Mouse (Mus musculus): Measurements from ENCODE around the gene Bpifb4.

Gene Bpifb4

GRCm38 (mm10) chr2:153937843-153938242, at the start of gene Bpifb4:
Gene Bpifb4 (plus strand): TSS chr2:153938212.
- DNase-seq (ENCODE audit: low spot score) = no peak

DNA sequence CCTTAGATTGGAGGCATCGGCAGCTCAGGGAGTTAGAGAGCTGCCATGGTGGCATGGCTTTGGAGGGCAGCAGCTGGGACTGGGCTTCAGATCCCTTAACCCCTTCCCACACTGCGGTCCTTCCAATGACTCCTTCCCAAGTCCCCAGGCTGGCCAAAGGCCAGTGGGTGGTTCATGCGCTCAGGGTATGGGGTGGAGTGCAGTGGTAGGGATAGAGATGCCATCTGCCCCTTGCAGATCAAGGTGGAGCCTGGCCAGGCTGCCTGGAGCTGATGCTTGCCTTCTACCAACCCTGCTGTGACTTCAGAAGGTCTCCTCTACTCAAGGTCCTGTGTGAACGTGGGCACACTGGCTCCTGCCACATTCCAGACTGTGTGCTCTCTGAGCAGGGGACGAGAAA, 38.9 kb upstream of the Bpifb4 start:
- DNase-seq (ENCODE audit: low spot score) = no peak

DNA sequence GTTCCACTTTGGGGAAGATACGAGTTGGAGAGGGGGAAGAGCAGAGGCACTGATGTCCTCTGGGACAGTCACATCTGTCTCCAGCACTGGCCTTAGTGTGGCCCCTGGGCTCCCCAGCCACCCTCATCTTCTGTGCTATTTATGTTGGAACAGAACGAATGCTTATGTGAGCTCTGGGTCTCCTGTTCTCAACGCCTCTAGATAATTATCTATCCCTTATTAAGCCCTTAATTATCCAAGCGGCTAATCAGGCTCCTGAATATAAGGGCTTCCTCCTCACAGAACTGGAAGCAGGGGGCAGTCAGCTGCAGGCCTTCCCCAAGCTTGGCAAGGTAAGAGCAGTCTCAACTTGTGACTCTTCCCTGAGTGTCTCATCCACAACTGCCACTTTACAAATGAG, 37.9 kb upstream of the Bpifb4 start, which contains the start of gene Bpifb6:
Bpifb6 (plus strand) TSS at position 301 of the 400 bp plus-strand sequence.
- DNase-seq (ENCODE audit: low spot score) = no peak

GRCm38 (mm10) chr2:153902726-153903125, 35.3 kb upstream of the Bpifb4 start:
- DNase-seq (ENCODE audit: low spot score) = no peak

- no peak for DNase-seq (ENCODE audit: low spot score)
Observed at GRCm38 (mm10) chr2:153906626-153907025, 31.4 kb upstream of the Bpifb4 start.

- DNase-seq (ENCODE audit: low spot score) = peak; percentile 16
Observed at GRCm38 (mm10) chr2:153914151-153914550, 23.9 kb upstream of the Bpifb4 start.

DNA sequence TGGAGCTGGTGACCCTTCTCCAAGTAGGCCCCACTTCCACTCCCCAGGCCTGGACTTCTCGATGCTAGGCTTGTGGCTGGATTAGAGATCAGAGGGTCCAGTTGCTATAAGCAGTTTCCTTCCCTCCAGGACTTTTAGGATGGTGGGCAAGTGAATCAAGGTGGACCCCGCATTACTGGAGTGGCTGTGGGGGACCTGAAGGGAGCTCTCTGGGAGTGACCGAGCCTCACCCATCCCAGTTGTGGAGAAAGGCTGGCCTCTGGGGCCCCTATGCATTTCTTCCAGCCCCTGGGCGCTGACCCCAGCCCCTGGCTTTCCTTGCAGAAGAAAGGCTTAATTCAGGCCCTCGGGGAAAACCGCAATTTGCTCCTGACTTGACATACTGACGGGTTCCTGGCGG, 20.1 kb upstream of the Bpifb4 start, which contains the start of gene Bpifb3:
Bpifb3 (plus strand) TSS at position 301 of the 400 bp plus-strand sequence.
- no peak for DNase-seq (ENCODE audit: low spot score)

- no peak for DNase-seq (ENCODE audit: low spot score)
Observed at GRCm38 (mm10) chr2:153921246-153921645, 16.8 kb upstream of the Bpifb4 start.

GRCm38 (mm10) chr2:153929871-153930413, 8.1 kb upstream of the Bpifb4 start:
- peak; percentile 43 for DNase-seq (ENCODE audit: low spot score)

GRCm38 (mm10) chr2:153931125-153931524, 6.9 kb upstream of the Bpifb4 start:
- DNase-seq (ENCODE audit: low spot score) = no peak

- DNase-seq (ENCODE audit: low spot score) = no peak
Observed at GRCm38 (mm10) chr2:153933311-153933710, 4.7 kb upstream of the Bpifb4 start.

DNA sequence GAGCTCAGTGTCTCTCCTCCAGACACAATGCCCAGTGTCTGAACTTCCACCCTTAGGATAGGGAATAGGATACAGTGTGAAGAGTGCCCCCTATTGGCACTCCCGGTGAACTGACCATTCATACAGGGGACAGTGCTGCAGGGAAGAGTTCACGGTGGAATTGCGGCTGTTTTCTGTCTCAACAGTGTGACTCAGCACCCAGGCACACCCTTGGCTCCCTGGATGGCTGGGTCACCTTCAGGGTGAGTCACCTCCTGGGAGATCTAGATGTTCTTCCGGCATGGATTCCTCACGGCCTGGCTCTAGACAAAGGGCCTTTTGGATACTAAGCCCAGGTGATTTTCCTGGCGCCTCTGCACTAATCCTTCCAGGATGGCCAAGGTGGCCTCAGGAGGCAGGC, 2.7 kb upstream of the Bpifb4 start:
- DNase-seq (ENCODE audit: low spot score) = no peak

DNA sequence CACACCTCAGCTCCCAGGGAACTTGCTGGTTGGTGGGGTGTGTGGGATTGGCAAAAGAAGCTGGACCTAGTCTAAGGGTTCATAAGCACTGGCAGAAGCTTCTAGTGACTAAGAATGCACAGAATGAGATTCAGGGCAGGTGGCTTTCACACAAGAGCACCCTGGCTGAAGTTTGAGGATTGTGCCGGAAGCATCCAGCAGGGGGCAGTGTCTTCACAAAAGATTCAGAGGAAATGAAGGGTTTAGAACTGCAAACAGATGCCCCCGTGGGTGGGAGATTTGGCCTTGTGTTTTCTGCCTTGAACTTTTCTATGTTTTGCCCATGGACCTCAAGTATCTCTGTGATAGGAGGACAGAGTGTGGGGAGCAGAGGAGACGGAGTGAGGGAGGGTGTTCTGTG, 5.5 kb downstream of the Bpifb4 start:
- peak; percentile 50 for DNase-seq (ENCODE audit: low spot score)

DNA sequence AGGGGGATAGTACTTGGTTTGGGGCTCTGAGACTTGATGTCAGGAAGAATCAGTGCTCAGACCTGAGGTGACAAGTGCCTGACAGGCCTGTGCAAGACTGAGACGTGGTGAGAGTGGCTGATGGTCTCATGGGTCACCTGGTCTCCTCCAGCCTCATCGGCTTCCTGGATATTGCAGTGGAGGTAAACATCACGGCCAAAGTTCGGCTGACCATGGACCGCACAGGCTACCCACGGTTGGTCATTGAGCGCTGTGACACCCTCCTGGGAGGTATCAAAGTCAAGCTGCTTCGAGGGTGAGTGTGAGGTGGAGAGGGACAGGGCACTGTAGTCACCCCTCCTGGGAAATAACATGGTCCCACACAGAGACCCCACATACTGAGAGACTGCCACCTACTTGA, 6.6 kb downstream of the Bpifb4 start:
- no peak for DNase-seq (ENCODE audit: low spot score)

- peak; percentile 76 for DNase-seq (ENCODE audit: low spot score)
Observed at GRCm38 (mm10) chr2:153952897-153953296, 14.9 kb downstream of the Bpifb4 start.

DNA sequence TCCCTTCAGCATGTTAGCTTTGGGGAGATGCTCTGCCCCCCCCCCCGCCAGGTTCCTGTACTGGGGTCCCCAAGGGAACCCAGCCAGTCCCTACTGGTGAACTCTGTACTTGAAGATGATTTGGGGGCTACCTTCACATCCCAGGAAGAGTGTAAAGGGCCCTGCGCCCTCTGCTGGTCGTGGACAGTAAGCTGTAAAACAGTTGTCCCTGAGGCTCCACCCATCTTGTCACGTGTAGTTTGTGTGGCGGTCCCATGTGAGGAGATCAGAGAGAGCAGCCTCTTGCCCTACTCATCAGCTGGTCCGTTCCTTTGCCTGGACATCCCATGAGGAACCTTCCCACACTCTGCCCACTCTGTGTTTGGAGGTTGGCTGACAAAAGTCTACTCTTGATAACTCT, 15.8 kb downstream of the Bpifb4 start:
- DNase-seq (ENCODE audit: low spot score) = peak; percentile 28

GRCm38 (mm10) chr2:153962821-153963331, 24.9 kb downstream of the Bpifb4 start:
- DNase-seq (ENCODE audit: low spot score) = no peak

GRCm38 (mm10) chr2:153963334-153963733, 25.3 kb downstream of the Bpifb4 start:
- no peak for DNase-seq (ENCODE audit: low spot score)

DNA sequence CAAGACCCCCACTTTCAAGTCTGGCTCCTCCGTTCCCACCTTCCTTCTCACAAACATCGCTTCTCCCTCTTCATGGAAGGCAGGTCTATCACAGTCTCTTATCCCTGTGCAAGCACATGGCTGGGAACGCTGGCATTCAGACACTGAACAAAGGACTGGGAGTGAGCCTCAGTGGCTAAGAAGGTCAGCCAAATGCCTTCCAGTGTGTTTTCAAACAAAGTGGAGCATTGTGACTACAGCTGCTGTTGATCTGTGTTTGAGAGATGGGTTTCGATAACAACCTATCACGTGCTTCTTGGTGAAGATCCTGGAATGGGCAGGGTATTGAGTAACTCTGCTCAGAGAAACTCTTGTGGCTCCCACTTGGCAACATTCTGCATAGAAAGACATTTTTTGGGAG, 32.2 kb downstream of the Bpifb4 start:
- DNase-seq (ENCODE audit: low spot score) = no peak

- no peak for DNase-seq (ENCODE audit: low spot score)
Observed at GRCm38 (mm10) chr2:153974582-153974981, 36.6 kb downstream of the Bpifb4 start, which contains the start of gene Bpifa6. Gene Bpifa6 (plus strand): TSS chr2:153974945.

- peak; percentile 80 for DNase-seq (ENCODE audit: low spot score)
Observed at GRCm38 (mm10) chr2:153995770-153996169, 57.8 kb downstream of the Bpifb4 start.

DNA sequence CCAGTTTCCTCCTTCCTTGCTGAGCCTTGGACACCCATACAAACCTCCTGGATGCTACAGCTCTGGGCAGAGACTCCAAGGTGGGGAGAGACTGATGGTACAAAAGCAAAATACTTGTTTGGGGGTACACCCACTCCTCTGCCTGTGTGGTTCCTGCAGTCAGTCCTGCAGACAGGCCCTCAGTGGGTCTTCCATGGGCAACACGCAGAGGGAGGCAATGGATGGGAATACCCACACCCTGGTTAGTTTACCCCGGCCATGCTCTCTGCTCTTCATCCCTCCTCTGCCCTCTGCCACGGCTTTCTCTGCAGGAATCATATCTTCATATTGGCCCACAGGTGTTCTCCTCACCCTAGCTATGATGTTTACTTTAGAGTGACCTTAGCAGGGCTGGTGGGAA, 62.5 kb downstream of the Bpifb4 start:
- DNase-seq (ENCODE audit: low spot score) = no peak

DNA sequence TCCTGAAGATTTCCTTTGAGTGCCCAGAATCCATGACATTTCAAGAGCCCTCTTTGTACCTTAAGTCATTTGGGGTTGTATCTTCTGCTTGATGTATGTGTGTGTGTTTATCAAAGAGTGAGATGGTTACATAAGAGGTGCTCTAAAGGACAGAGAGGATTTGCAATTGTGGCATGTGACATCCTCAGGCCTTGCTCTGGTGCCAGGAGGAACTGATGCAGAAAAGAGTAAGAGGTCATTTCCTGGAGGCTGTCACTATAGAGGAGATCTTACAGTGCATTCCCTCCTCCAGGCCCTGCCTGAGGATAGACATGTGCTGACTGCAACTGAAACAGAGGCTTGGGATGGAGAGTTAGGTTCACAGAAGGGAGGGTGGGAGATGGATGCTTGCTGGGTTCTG, 63.0 kb downstream of the Bpifb4 start:
- no peak for DNase-seq (ENCODE audit: low spot score)

DNA sequence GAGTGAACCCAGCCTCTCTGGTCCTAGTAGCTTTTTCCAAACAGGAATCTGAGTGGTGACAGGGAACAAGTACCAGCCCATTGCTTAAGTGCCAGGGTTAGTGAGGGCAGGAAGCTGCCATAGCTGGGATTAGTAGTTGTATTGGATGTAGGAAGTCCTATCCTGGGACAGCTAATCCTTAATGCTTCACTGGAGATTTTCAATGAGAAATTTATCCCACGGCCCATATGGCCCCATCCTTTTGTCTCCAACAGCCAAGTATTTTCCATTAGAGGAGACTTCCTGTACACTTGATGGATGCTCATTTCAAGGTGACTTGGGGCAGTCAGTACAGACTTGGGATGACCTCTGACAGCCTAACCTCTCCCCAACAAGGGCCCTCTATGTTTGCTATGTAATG, 66.4 kb downstream of the Bpifb4 start:
- DNase-seq (ENCODE audit: low spot score) = no peak

Data from adipocyte (in vitro differentiated cells).